Mouse (Mus musculus): ENCODE measurements around the gene Pkdrej. TPM values are rescaled to one million over a fixed set of nuclear protein-coding genes. Genes with fewer than 3 reads are reported as not detected.

The Pkdrej gene
- polyA plus RNA-seq, 1 experiment from 2014 or later = 0.25 TPM

Other genes starting within 250 kb of the Pkdrej start
- gene Wnt7b, start 239.3 kb downstream of the Pkdrej start, polyA plus RNA-seq (2015; fragmentation: Nextera tagmentation; extraction: Ambion mirVana) = 35.0 and 44.9 TPM in 2 replicates
- 2.8 and 3.3 TPM in 2 replicates for gene Ppara, start 86.8 kb downstream of the Pkdrej start, polyA plus RNA-seq (2015; fragmentation: Nextera tagmentation; extraction: Ambion mirVana)
- 22.0 and 29.4 TPM in 2 replicates for gene Cdpf1, start 10.0 kb downstream of the Pkdrej start, polyA plus RNA-seq (2015; fragmentation: Nextera tagmentation; extraction: Ambion mirVana)
- 7.3 and 7.4 TPM in 2 replicates for gene Ttc38, start 10.6 kb upstream of the Pkdrej start, polyA plus RNA-seq (2015; fragmentation: Nextera tagmentation; extraction: Ambion mirVana)
- gene Gtse1, start 38.0 kb upstream of the Pkdrej start, polyA plus RNA-seq (2015; fragmentation: Nextera tagmentation; extraction: Ambion mirVana) = 25.5 and 27.2 TPM in 2 replicates
- gene Trmu, start 57.6 kb upstream of the Pkdrej start, polyA plus RNA-seq (2015; fragmentation: Nextera tagmentation; extraction: Ambion mirVana) = 49.4 and 52.9 TPM in 2 replicates
- gene Celsr1, start 212.0 kb upstream of the Pkdrej start, polyA plus RNA-seq (2015; fragmentation: Nextera tagmentation; extraction: Ambion mirVana) = 2.9 and 3.1 TPM in 2 replicates
- 14.6 and 16.6 TPM in 2 replicates for gene Gramd4, start 236.0 kb upstream of the Pkdrej start, polyA plus RNA-seq (2015; fragmentation: Nextera tagmentation; extraction: Ambion mirVana)